Mouse (Mus musculus) lung, adult 2 months (tissue): Measurements from ENCODE around the gene Eya2.

Experiments
- CTCF ChIP-seq: fragments of 200-500 bp; IDR thresholded peaks from 2 replicates; pipeline ENCODE4 v1.5.1; 2011; ENCODE audit warnings: mild to moderate bottlenecking, low read length, control low read depth; ENCODE audit not compliant: insufficient read depth
- POLR2A ChIP-seq: fragments of 200-500 bp; IDR thresholded peaks from 2 replicates; pipeline ENCODE4 v1.6.1; 2011; ENCODE audit warnings: low read depth, mild to moderate bottlenecking, control low read depth, low read length, borderline replicate concordance; ENCODE audit errors: extremely low read depth

DNA sequence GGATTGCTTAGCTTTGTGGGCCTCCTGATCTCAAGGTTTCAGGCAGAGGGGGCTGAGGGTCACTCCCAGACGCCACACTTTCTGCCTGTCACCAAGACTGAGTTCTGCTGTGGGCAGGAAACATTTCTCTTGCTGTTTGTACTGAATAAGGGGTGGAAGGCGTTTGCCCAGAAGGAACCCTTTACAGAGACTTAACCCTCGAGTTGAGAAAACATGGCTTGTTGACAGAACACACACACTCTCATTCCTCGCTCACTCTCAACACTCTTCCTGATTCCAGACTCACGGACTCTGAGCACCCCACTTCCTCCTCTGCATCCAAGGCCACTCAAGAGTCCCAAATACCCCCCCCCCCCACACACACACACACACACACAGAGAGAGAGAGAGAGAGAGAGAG is 3.3 kb downstream of the Eya2 start:
- TF ChIP-seq CTCF, result no peak
- TF ChIP-seq POLR2A, result no peak
